Mouse (Mus musculus) liver, adult 2 months (tissue): ENCODE data around the gene Cd52.

Source experiments
- CTCF ChIP-seq: fragments of 200-500 bp; IDR thresholded peaks from 2 replicates; pipeline ENCODE4 v1.5.1; 2011; ENCODE audit warnings: low read depth, low read length, control low read depth
- POLR2A ChIP-seq: fragments of 200-500 bp; IDR thresholded peaks from 2 replicates; pipeline ENCODE4 v1.6.1; 2011; ENCODE audit warnings: low read length, control low read depth; ENCODE audit not compliant: insufficient read depth; ENCODE audit errors: extremely low read depth

DNA sequence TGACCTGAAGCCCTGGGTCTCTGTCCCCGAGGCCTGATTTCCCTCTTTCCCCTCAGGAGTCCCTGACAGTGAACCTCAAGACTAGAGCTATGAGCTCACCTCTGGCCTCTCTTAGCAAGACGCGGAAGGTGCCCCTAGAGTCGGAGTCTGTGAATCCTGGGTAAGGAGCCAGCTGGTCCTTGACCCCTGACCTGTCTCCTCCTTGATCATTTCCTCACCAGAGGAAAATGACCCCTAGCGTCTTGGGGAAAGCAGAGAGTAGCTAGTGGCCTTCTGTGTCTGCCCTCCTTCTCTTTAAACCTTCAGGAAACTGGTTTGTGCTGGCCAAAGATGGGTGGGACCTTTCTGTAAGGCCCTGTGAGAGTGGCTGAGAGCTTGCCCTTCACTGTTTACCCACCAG lies 13.3 kb upstream of the Cd52 start:
- TF ChIP-seq CTCF = no peak
- TF ChIP-seq POLR2A = no peak
